Mouse (Mus musculus) erythroblast, embryonic 14.5 days (primary cell): ENCODE data around the gene Tagln2. TPM values are rescaled to one million over a fixed set of nuclear protein-coding genes. Genes with fewer than 3 reads are reported as not detected.

Source experiments
- H3K27me3 ChIP-seq: 2 replicates; pipeline ENCODE4 v1.6.1; 2012; ENCODE audit warnings: inconsistent platforms; ENCODE audit not compliant: control insufficient read depth
- H3K36me3 ChIP-seq: 2 replicates; pipeline ENCODE4 v1.6.1; 2012; ENCODE audit warnings: mild to moderate bottlenecking, inconsistent platforms; ENCODE audit not compliant: control insufficient read depth
- H3K4me1 ChIP-seq: 2 replicates; pipeline ENCODE4 v1.6.1; 2012; ENCODE audit warnings: inconsistent platforms; ENCODE audit not compliant: control insufficient read depth
- H3K4me3 ChIP-seq: replicated peaks from 2 replicates; pipeline ENCODE3; 2012; ENCODE audit warnings: moderate library complexity, mild to moderate bottlenecking, inconsistent platforms
- H3K9me3 ChIP-seq: 2 replicates; pipeline ENCODE4 v1.6.1; 2012; ENCODE audit warnings: low read length, inconsistent platforms, mixed read lengths; ENCODE audit not compliant: control insufficient read depth
- GATA1 ChIP-seq: IDR thresholded peaks from 2 replicates; pipeline ENCODE4 v1.6.1; 2012; ENCODE audit warnings: low read length, inconsistent platforms, mixed read lengths
- TAL1 ChIP-seq: IDR thresholded peaks from 3 replicates; pipeline ENCODE4 v1.6.1; 2012; ENCODE audit warnings: low read length, inconsistent platforms, mixed read lengths
- polyA plus RNA-seq: library from polyadenylated mRNA; stranded (reverse); fragments of >175 nt; gene quantifications from 2 replicates; pipeline ENCODE4 v1.2.3, GENCODE M21; 2012

The Tagln2 gene
- 2.6 and 2.9 TPM in 2 replicates for polyA plus RNA-seq

GRCm38 (mm10) chr1:172499765-172500441 is at the start of gene Tagln2:
TSS of gene Tagln2 (plus strand) at chr1:172500047.
- H3K4me1 ChIP-seq, result peaks cover 32% of the 10 kb centered on the region
- peaks cover 35% of the 10 kb centered on the region for H3K27me3 ChIP-seq
- TF ChIP-seq TAL1, result no peak
- no peak for TF ChIP-seq GATA1
- no peaks in the 10 kb centered on the region; the same call in 1 of the 2 replicates for H3K36me3 ChIP-seq
- H3K9me3 ChIP-seq, result no peaks in the 10 kb centered on the region
- H3K4me3 ChIP-seq, result peak within 1 kb of the TSS; percentile 53

GRCm38 (mm10) chr1:172450226-172450625 is 49.6 kb upstream of the Tagln2 start:
- Histone ChIP-seq H3K27me3 (no peaks in the 10 kb centered on the region), H3K4me1 (no peaks in the 10 kb centered on the region), H3K9me3 (no peaks in the 10 kb centered on the region), H3K4me3 (no peak overlapping the region), H3K36me3 (no peaks in the 10 kb centered on the region)
- TF ChIP-seq TAL1 (no peak), GATA1 (no peak)

- Histone ChIP-seq H3K4me3 (no peak overlapping the region), H3K9me3 (no peaks in the 10 kb centered on the region), H3K4me1 (no peaks in the 10 kb centered on the region), H3K36me3 (no peaks in the 10 kb centered on the region), H3K27me3 (no peaks in the 10 kb centered on the region)
- TF ChIP-seq TAL1 (no peak), GATA1 (no peak)
Measured at GRCm38 (mm10) chr1:172450848-172451470, 48.9 kb upstream of the Tagln2 start.

- Histone ChIP-seq H3K4me1 (no peaks in the 10 kb centered on the region), H3K27me3 (no peaks in the 10 kb centered on the region), H3K9me3 (no peaks in the 10 kb centered on the region), H3K36me3 (no peaks in the 10 kb centered on the region), H3K4me3 (no peak overlapping the region)
- TF ChIP-seq TAL1 (no peak), GATA1 (no peak)
Measured at GRCm38 (mm10) chr1:172452911-172453310, 46.9 kb upstream of the Tagln2 start.

GRCm38 (mm10) chr1:172453810-172454209 is 46.0 kb upstream of the Tagln2 start:
- no peaks in the 10 kb centered on the region for H3K27me3 ChIP-seq
- H3K36me3 ChIP-seq, result no peaks in the 10 kb centered on the region
- H3K4me1 ChIP-seq, result no peaks in the 10 kb centered on the region
- no peak overlapping the region for H3K4me3 ChIP-seq
- no peaks in the 10 kb centered on the region for H3K9me3 ChIP-seq
- TF ChIP-seq TAL1 (no peak), GATA1 (no peak)

GRCm38 (mm10) chr1:172455416-172455815 is 44.4 kb upstream of the Tagln2 start:
- Histone ChIP-seq H3K36me3 (no peaks in the 10 kb centered on the region), H3K4me1 (no peaks in the 10 kb centered on the region), H3K4me3 (no peak overlapping the region), H3K27me3 (no peaks in the 10 kb centered on the region), H3K9me3 (no peaks in the 10 kb centered on the region)
- TF ChIP-seq TAL1 (no peak), GATA1 (no peak)

- Histone ChIP-seq H3K4me1 (no peaks in the 10 kb centered on the region), H3K9me3 (no peaks in the 10 kb centered on the region), H3K36me3 (no peaks in the 10 kb centered on the region), H3K27me3 (no peaks in the 10 kb centered on the region), H3K4me3 (no peak overlapping the region)
- no peak for TF ChIP-seq GATA1
- no peak for TF ChIP-seq TAL1
Measured at GRCm38 (mm10) chr1:172456001-172456677, 43.7 kb upstream of the Tagln2 start.

GRCm38 (mm10) chr1:172457196-172457595 is 42.7 kb upstream of the Tagln2 start:
- no peaks in the 10 kb centered on the region for H3K27me3 ChIP-seq
- no peaks in the 10 kb centered on the region for H3K4me1 ChIP-seq
- TF ChIP-seq GATA1 (no peak), TAL1 (no peak)
- H3K4me3 ChIP-seq, result no peak overlapping the region
- no peaks in the 10 kb centered on the region for H3K9me3 ChIP-seq
- no peaks in the 10 kb centered on the region for H3K36me3 ChIP-seq

GRCm38 (mm10) chr1:172458041-172458440 is 41.8 kb upstream of the Tagln2 start:
- no peak for TF ChIP-seq GATA1
- TF ChIP-seq TAL1, result no peak
- H3K4me3 ChIP-seq, result no peak overlapping the region
- H3K27me3 ChIP-seq, result no peaks in the 10 kb centered on the region
- no peaks in the 10 kb centered on the region for H3K9me3 ChIP-seq
- no peaks in the 10 kb centered on the region for H3K36me3 ChIP-seq
- no peaks in the 10 kb centered on the region for H3K4me1 ChIP-seq

GRCm38 (mm10) chr1:172461602-172462001 is 38.2 kb upstream of the Tagln2 start:
- Histone ChIP-seq H3K4me3 (no peak overlapping the region), H3K27me3 (no peaks in the 10 kb centered on the region), H3K9me3 (no peaks in the 10 kb centered on the region), H3K36me3 (no peaks in the 10 kb centered on the region), H3K4me1 (no peaks in the 10 kb centered on the region)
- TF ChIP-seq GATA1, result no peak
- TF ChIP-seq TAL1, result no peak
